ENCODE assay signal across 9 mouse cellular contexts in genomic region chr3:101797830-101798709, GRCm38 (mm10). TPM values are rescaled to one million over a fixed set of nuclear protein-coding genes. Genes with fewer than 3 reads are reported as not detected.
DNase-seq lines count a peak whose midpoint lies in the region; ATAC-seq and TF ChIP-seq lines count a peak whose summit lies in the region.
"Had no signal": no experiment of that assay in that cellular context is flagged by ENCODE, and none has a peak within 500 bp of the region (broad histone marks: within the 10 kb centered on the region; RNA-seq: fewer than 3 reads in every experiment).

No protein-coding gene starts in this region.

- no peak overlapping the region for H3K9ac ChIP-seq in kidney, embryonic 15.5 days
- no peak overlapping the region for H3K9ac ChIP-seq in forebrain, postnatal 0 days
- H3K9ac ChIP-seq: liver, embryonic 13.5 days had no signal

- H3K4me1 ChIP-seq in kidney, embryonic 15.5 days, result peaks cover 52% of the 10 kb centered on the region
- no peaks in the 10 kb centered on the region for H3K4me1 ChIP-seq in forebrain, postnatal 0 days (ENCODE audit: insufficient read depth)

- no peak for TF ChIP-seq CTCF in forebrain, postnatal 0 days (IDR thresholded peaks at IDR 0.05; ENCODE audit: low read depth)

- H3K9me3 ChIP-seq in kidney, embryonic 15.5 days (replicated peaks), result no peaks in the 10 kb centered on the region
- H3K9me3 ChIP-seq in forebrain, postnatal 0 days (ENCODE audit: low read length), result no peaks in the 10 kb centered on the region
- H3K9me3 ChIP-seq: liver, embryonic 13.5 days had no signal

- no peaks in the 10 kb centered on the region for H3K36me3 ChIP-seq in kidney, embryonic 15.5 days
- H3K36me3 ChIP-seq in forebrain, postnatal 0 days (ENCODE audit: insufficient read depth), result no peaks in the 10 kb centered on the region
- H3K36me3 ChIP-seq: liver, embryonic 13.5 days had no signal

- H3K4me2 ChIP-seq in kidney, embryonic 15.5 days, result no peak overlapping the region
- H3K4me2 ChIP-seq in forebrain, postnatal 0 days (ENCODE audit: low read depth), result no peak overlapping the region
- H3K4me2 ChIP-seq: liver, embryonic 13.5 days had no signal

- ATAC-seq in kidney, embryonic 15.5 days (replicated peaks; ENCODE audit: low FRiP score), result no peak
- ATAC-seq in forebrain, postnatal 0 days, result peak; percentile 76

- 68% methylated on average over 15 of the region's 15 CpGs for WGBS in kidney, embryonic 15.5 days
- WGBS in forebrain, postnatal 0 days, result 28% methylated on average over 15 of the region's 15 CpGs

- H3K27me3 ChIP-seq in kidney, embryonic 15.5 days, result no peaks in the 10 kb centered on the region
- peaks cover 3% of the 10 kb centered on the region; the same call in 1 of the 2 replicates for H3K27me3 ChIP-seq in forebrain, postnatal 0 days (ENCODE audit: insufficient read depth, low read length)
- H3K27me3 ChIP-seq: liver, embryonic 13.5 days had no signal

- no peak for DNase-seq in kidney, adult 11 months
- DNase-seq in forebrain, postnatal 0 days, result peak; percentile 63
- DNase-seq in heart, postnatal 4 days, result peak; percentile 62
- peak; percentile 49 to 83 for DNase-seq in lung, postnatal 4 days
- no peak for DNase-seq in spleen, postnatal 4 days (ENCODE audit: low spot score in 2 of 2)
- DNase-seq in thymus, postnatal 25 days, result no peak
- DNase-seq: liver, embryonic 13.5 days had no signal

- no peak overlapping the region for H3K4me3 ChIP-seq in kidney, embryonic 15.5 days (replicated peaks)
- no peak overlapping the region for H3K4me3 ChIP-seq in forebrain, postnatal 0 days (ENCODE audit: low read depth, low read length)
- H3K4me3 ChIP-seq: liver, embryonic 13.5 days had no signal

- H3K27ac ChIP-seq in kidney, embryonic 15.5 days, result peak overlapping the region; percentile 50; the same call in 1 of the 2 replicates
- no peak overlapping the region for H3K27ac ChIP-seq in forebrain, postnatal 0 days (ENCODE audit: low read depth, low read length)
- H3K27ac ChIP-seq: liver, embryonic 13.5 days had no signal

RNA-seq across cellular contexts. Expression of gene Mab21l3, which starts 50.7 kb away (rescaled TPM):
- polyA plus RNA-seq in kidney, embryonic 15.5 days (2015; fragmentation: Nextera tagmentation; extraction: Ambion mirVana), result 0.73 TPM in 2 replicates
- total RNA-seq in forebrain, postnatal 0 days (2014; rRNA removed), result 0.15 TPM in 1 of 2 replicates, not detected in the other
- polyA plus RNA-seq in forebrain, postnatal 0 days (2015; fragmentation: Nextera tagmentation; extraction: Ambion mirVana), result 0.07 and 0.09 TPM in 2 replicates
- total RNA-seq in heart, postnatal 4 days (2021), result under 1 TPM; 0.25 to 0.26 TPM
- total RNA-seq: heart, postnatal 36 days had no signal

Comparison
In these comparisons a context has a peak if more than half of its experiments do, and no peak if none do; other contexts are left out.
1. DNase-seq: peak in forebrain, postnatal 0 days (single experiment), heart, postnatal 4 days (single experiment) and lung, postnatal 4 days (2 of 2); none in kidney, adult 11 months (single experiment), spleen, postnatal 4 days (0 of 2) and thymus, postnatal 25 days (single experiment).